Mouse (Mus musculus) cerebellum, adult 9-10 months (tissue): Measurements from ENCODE around the gene Prss35.
A peak's percentile ranks its signal among the peaks of the same experiment; 100 is the strongest.

Experiments used
- DNase-seq: peaks from one replicate; pipeline ENCODE4 v3.0.0; 2022

The Prss35 gene

GRCm38 (mm10) chr9:86742959-86743911, at the start of gene Prss35:
Prss35 (plus strand) TSS chr9:86743649.
- no peak for DNase-seq

DNA sequence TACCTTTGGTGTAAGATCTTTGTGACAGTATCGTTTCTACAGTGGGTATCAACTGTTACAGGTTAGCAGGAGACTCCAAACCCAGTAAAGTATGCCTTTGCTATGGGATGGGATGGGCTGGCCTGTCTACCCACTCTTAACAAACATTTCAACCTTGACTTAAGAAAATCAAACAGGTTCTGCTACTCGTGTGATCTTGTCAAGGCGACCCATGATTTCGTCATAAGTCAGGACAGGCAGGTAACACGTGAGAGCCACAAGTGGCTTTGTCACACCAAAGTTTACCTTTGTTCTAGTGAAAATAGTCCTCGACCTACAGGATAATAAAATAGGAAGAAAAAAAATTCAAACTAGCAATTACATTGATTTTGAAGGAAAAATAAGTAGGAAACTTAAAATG, 49.5 kb upstream of the Prss35 start:
- DNase-seq = no peak

DNA sequence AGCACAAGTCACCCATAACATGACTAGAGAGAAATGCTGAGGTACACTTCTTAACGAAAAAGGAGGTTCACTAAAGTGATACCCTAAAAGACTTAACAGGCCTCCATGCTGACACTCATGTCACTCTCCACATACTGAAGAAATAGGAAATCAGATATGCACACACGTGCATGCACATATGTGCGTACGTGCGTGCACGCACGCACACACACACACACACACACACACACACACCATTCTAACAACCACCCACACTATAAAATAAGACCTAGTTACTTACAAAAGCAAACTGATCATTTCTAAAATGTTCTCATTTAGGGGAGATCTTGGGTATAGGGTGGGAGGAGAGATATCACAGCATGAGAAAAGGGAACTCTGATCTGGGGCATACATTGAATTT, 48.8 kb upstream of the Prss35 start:
- no peak for DNase-seq

DNA sequence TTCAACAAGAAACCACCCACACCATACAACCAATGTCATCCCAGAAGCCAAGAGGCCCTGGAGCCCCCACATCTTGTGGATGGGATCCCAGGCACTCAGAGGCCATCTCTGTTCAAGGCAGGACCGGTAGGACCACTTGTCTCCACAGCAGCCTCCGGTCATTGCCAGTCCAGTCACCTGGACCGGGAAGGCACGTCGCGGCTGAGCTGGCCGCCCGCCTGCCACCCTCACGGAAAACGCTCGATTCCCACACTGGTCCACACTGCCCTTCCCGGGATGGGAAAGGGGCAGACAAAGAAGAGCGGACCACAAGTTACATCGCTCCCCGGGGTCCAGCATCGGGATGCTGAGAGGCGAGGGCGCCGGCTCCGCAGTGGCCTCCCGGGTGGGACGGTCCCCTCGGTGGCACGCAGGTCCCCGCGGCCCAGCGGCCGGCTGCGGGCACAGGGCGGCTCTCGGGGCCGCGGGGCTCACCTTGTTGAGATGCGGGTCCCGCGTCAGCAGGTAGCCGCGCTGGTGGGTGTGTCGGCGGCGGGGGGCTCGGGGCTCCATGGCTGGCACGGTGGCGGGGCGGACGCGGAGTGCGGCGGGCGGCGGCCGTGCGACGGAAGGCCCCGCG, 48.1 kb upstream of the Prss35 start:
- DNase-seq = peak; percentile 9

DNA sequence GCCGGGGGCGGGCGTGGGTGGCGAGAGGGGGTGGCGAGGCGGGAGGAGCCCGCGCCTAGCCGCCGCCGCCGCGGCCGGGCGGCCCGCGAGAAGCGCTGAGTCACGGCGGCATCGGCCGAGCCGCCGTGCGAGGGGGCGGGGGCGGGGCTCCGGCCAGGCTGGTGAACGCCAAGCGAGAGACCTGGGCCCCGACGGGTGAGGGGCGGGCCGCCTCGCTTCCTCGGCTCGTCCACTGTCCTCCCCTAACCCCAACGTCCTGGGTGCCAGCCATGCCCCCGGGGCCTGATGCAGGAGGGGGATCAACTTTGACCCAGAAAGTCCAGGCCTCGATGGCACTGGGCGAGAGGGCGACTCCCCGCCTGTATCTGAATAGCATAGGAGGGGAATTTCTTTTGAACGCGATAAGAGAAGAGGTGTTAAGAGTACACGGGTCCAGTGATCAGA, 47.6 kb upstream of the Prss35 start, which contains the start of gene Me1:
Me1 (minus strand) TSS at position 136 of the 444 bp plus-strand sequence.
- peak; percentile 11 for DNase-seq

- DNase-seq = no peak
Observed at GRCm38 (mm10) chr9:86701264-86701663, 42.2 kb upstream of the Prss35 start.

DNA sequence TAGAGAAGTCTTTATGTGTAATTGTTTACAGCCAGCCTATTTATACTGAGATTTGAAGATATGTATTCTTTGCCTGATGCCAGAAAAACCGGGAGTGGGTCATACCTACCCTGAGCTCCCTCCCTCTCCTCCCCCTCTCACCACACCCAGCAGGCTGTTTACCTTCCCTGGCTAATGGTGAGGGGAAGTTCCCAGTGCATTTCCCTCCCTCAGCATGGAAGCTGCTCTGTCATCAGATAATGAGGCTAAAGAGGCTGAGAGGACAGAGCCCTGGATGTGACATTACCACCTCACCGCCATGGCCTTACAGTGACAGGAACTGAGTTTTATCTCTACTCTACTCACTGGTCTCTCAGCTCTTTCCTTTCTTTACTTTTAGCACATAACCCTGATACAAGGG, 41.6 kb upstream of the Prss35 start:
- DNase-seq = no peak

GRCm38 (mm10) chr9:86707431-86707830, 36.0 kb upstream of the Prss35 start:
- DNase-seq = no peak

DNA sequence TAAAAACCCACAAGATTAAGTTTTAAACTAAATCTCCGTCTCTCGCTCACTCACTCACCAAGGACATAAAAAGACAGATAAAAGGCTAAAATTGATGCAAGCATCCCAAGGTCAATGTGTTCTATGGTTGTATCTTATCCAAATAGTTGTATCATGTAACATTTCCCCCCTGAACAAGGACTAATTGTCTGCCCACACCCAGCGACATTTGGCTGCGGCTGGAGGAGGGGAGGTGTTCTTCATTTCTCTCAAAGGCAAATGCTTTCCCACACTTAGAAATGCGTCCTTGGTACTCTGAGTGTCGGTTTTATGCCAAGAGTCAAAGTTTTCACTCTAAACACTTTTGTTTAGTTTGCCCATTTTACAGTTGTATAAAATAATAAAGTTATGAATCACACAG, 34.5 kb upstream of the Prss35 start:
- no peak for DNase-seq

GRCm38 (mm10) chr9:86710091-86710634, 33.3 kb upstream of the Prss35 start:
- no peak for DNase-seq

GRCm38 (mm10) chr9:86712648-86713047, 30.8 kb upstream of the Prss35 start:
- DNase-seq = no peak

DNA sequence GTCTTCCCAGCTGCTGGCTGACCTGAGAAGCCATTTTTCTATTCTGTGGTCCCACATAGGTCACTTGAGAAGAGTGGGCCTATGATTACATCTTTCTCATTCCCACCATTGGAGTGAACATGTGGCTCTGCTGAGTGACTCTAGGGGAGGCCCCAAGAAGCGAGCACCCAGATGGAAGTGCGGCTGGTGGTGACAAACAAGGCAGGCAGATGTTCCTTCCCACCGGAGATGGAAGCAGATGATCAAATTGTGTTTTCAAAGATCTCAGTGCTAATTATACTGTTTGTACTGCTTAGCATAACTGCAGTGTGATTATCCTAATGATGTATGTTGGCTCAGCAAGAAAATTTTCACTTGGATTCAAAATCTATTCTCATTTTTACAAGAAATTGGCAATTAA, 29.4 kb upstream of the Prss35 start:
- DNase-seq = no peak

- no peak for DNase-seq
Observed at GRCm38 (mm10) chr9:86716540-86716939, 26.9 kb upstream of the Prss35 start.

- no peak for DNase-seq
Observed at GRCm38 (mm10) chr9:86717119-86717518, 26.3 kb upstream of the Prss35 start.

DNA sequence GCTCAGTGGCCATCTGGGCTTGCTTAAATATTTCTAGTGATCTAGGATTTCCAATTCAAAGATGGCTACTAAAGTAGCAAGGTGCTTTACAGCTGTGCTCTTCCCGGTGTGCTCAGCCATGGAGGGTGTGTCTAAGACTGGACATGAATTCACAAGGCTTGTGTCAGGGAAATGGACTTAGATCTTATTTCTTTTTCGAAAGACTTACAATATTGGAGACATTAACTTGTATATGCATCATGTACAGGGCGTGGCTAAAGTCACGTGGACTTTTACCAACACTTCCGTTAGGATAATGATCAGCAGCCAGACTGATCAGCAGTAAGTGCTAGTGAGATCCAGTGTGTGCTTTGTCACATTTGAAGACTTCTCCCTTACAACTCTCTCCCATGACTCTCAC, 23.2 kb upstream of the Prss35 start:
- no peak for DNase-seq

DNA sequence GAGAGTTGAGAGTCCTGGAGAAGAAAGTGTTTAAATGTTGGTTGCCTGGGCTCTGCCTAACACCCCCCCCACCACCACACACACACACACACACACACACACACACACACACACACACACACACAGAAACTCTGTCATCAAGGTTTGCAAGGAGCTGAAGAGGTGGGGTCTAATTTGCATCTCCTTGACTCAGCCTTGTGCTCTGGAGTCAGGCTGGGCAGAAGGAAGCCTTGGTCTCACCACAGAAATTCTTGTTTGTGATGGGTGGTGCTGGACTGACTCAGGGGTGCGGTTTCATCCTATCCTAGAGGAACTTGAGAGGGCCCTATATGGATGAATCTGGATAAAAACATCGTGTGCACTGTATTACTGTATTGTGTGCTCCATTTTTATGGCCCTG, 22.7 kb upstream of the Prss35 start:
- no peak for DNase-seq

- DNase-seq = no peak
Observed at GRCm38 (mm10) chr9:86725066-86725465, 18.4 kb upstream of the Prss35 start.

DNA sequence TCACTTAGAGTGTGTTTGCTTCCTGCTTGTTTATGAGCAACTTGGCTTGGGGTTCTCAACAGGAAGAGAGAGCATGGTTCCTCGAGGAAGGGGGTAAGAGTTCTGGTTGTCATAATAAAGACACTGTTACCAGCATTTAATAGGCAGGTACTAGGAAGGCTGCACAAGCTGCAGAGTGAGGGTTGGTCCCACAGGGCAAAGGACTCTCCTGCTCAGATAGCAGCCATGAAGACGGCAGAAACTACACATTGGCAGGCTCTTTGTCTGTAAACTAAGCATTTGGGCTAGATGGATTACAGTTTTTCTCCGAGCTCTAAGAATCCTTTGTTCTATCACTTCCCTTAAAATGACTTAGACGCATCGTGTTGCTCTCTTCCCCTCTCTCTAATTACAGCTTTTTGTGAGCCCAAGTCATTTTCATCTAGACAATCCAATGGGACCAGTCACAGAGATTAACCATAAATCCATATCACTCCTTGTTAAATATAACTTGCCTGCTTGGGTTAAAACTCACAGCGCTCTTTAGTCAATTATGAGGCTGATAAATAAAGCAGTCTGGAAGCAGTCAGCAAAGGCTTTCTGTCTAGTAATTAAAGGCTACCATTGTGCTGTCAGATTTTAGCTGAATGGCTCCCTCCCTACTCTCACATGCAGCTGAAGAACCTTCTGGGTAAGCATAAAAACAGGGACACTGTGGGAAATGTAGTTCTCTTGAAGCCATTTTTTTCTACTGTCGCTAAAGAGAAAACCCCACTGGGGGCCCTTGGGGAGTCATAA, 17.7 kb upstream of the Prss35 start:
- no peak for DNase-seq

DNA sequence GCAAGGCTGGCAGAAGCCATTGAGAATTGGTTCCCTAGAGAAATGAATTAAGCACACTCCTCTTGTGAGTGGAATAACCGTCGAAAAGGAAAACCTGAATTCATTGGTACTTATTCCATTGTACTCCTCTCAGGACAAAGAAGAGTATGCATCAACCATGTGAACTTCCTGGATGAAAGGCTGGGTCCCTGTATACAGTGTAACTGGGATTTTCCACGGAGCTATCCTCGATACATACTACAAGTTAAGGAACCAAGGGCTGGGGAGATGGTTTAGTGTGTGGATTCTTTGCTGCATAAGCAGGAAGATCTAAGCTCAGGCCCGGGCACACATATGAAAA, 17.1 kb upstream of the Prss35 start:
- DNase-seq = no peak

GRCm38 (mm10) chr9:86728214-86728814, 15.1 kb upstream of the Prss35 start:
- DNase-seq = no peak

DNA sequence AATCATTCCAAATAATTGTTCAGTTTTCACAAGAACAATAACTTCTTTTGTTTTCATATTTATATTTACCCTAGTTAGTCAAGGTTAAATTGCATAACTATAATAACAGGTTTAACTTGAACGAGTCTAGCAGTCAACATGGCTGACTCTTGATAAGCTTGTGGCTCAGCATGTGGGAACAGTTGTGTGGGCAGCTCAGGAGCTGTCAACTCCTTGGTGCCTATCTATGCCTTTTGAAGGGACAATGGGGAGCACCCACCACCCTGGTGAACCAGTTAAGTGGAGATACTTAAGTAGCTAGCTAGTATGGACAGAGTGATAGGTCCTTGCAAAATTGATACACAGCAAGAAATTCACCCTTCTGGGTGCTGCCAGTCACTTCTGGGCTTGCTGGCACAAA, 14.4 kb upstream of the Prss35 start:
- no peak for DNase-seq

DNA sequence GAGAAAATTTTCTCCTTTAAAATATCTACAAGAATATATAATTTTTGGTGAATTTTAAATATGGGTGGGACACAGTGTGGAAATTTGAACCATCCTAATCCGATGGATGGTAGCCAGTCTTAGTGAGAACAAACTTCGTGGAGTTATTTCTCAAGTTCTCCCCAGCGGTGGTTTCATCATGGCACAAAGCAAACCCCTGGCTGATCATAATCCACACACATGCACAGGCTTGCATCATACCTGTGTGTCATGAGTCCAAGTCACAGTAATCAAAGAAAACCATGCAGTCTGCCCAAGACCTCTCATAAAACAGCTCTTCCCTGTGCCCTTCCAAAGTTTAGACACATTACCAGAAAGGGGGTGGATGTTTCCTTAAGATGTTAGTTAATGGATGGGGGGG, 13.6 kb upstream of the Prss35 start:
- DNase-seq = no peak

DNA sequence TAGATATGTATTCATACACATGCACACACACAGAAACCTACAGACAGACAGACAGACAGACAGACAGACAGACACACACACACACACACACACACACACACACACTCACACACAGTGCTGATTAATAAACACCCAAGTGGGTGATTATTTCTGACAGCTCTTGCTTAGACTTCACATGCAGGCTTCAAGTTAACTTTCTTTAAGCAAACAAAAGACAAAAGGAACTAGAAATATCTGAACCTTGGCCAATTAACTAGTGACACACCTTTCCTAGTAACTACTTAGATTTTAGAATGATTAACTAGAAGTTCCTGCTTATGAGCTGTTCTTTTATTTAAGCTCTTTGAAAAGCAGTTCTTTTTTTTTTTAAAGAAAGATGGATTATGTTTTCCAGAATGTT, 9.1 kb upstream of the Prss35 start:
- no peak for DNase-seq
